Mouse (Mus musculus) olfactory bulb, adult 2 months (tissue): ENCODE results near the gene Ccdc102a.

Experiments used
- CTCF ChIP-seq: fragments of 200-500 bp; IDR thresholded peaks from 2 replicates; pipeline ENCODE4 v1.5.1; 2012; ENCODE audit warnings: low read depth, mild to moderate bottlenecking, low read length, moderate library complexity; ENCODE audit not compliant: insufficient read depth
- POLR2A ChIP-seq: fragments of 200-500 bp; IDR thresholded peaks from 2 replicates; pipeline ENCODE4 v1.6.1; 2012; ENCODE audit warnings: mild to moderate bottlenecking, low read depth, low read length, moderate library complexity; ENCODE audit not compliant: insufficient read depth

- TF ChIP-seq CTCF: no peak
- TF ChIP-seq POLR2A: no peak
These were observed 60.9 kb downstream of the Ccdc102a start for GRCm38 (mm10) chr8:94857011-94857345.
